Mouse (Mus musculus) midbrain, embryonic 10.5 days (tissue): ENCODE data around the gene Ddx23. TPM values are rescaled to one million over a fixed set of nuclear protein-coding genes. Genes with fewer than 3 reads are reported as not detected.

Source experiments
- DNase-seq: peaks from one replicate; pipeline ENCODE4 v3.0.0-alpha.2; 2017; ENCODE audit warnings: low spot score
- H3K27ac ChIP-seq: fragments of 300-500 bp; sonication (generic); replicated peaks from 2 replicates; pipeline ENCODE4 v1.5.1; 2016; ENCODE audit warnings: mild to moderate bottlenecking
- H3K27me3 ChIP-seq: fragments of 300-500 bp; sonication (generic); 2 replicates; pipeline ENCODE4 v1.6.1; 2016; ENCODE audit warnings: low read depth, mild to moderate bottlenecking; ENCODE audit not compliant: poor library complexity, severe bottlenecking
- H3K36me3 ChIP-seq: fragments of 300-500 bp; sonication (generic); 2 replicates; pipeline ENCODE4 v1.6.1; 2016; ENCODE audit warnings: mild to moderate bottlenecking, moderate library complexity
- H3K4me1 ChIP-seq: fragments of 300-500 bp; sonication (generic); 2 replicates; pipeline ENCODE4 v1.6.1; 2016
- H3K4me3 ChIP-seq: fragments of 300-500 bp; sonication (generic); 2 replicates; pipeline ENCODE4 v1.5.1; 2016; ENCODE audit warnings: mild to moderate bottlenecking, moderate library complexity
- H3K9me3 ChIP-seq: fragments of 300-500 bp; sonication (generic); replicated peaks from 2 replicates; pipeline ENCODE4 v1.6.1; 2016; ENCODE audit warnings: mild to moderate bottlenecking
- WGBS: fragments of 180-500 bp; shearing (Covaris S2); methylation state at CpG from one replicate; pipeline ENCODE4 v1.1.7; 2016; 5-methylcytosine and 5-hydroxymethylcytosine counted together
- polyA plus RNA-seq: library from polyadenylated mRNA; unstranded; fragments of >200 nt; fragmentation: Nextera tagmentation; extraction: Ambion mirVana; gene quantifications from 2 replicates; pipeline ENCODE4 v1.2.1, GENCODE M21; 2016

Ddx23 gene
- polyA plus RNA-seq, 1 experiment from 2014 or later = 27.2 TPM

DNA sequence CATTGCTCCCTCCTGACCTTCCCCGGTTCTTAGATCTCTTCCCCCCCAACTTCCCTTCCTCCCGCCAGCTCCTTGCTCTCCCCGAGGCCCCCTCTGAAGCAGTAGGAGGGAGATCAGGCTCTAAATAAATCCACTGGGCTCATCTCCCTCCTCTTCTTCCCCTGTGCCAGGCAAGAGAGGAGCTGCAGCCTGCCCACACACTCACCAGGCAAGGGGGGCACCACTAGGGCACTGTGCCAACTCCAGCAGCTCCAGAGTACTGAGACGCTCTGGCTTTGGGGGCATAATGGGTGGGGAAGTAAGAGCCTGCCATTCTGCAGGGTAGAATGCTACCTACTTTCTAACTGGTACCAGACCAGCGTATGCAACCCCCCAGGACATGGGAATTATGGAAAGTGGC, 26.2 kb downstream of the Ddx23 start:
- Histone ChIP-seq H3K36me3 (peaks cover 35% of the 10 kb centered on the region), H3K4me3 (peak overlapping the region; percentile 90), H3K27me3 (peaks cover 55% of the 10 kb centered on the region), H3K27ac (peak overlapping the region; percentile 98), H3K9me3 (no peaks in the 10 kb centered on the region), H3K4me1 (peaks cover 64% of the 10 kb centered on the region)
- DNase-seq = no peak
- 46% methylated on average over 5 of the region's 5 CpGs for WGBS

DNA sequence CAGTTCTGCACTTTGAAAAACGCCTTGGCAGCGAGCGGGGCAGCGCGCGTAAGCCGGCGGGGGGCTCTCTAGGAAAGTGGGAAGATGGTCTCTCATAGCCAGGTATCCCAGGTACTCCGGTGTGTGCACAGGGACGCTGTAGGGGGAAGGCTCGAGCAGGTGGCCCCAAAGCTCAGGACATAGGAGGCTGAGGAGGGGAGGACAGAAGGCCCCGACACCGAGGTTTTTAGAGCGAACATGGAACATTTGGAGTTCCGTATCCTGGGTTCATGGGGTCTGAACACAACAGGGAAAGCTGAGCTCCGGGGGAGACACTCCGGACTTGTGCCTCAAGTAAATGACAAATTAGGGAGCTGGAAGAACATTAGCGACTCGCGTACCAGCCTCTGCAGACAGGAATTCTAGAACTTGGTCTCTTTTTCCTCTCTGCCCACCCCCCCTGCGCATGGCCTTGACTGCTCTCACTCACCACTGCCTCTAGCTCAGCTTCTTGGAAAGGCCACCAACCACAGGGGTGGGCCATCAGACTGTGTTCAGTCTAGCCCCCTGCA, 27.3 kb downstream of the Ddx23 start:
- peaks cover 23% of the 10 kb centered on the region for H3K36me3 ChIP-seq
- DNase-seq = peak; percentile 43
- WGBS = under 1% methylated on average over 21 of the region's 21 CpGs
- peak overlapping the region; percentile 98 for H3K27ac ChIP-seq
- peaks cover 67% of the 10 kb centered on the region for H3K27me3 ChIP-seq
- peaks cover 75% of the 10 kb centered on the region for H3K4me1 ChIP-seq
- H3K9me3 ChIP-seq = no peaks in the 10 kb centered on the region
- peak overlapping the region; percentile 90 for H3K4me3 ChIP-seq

DNA sequence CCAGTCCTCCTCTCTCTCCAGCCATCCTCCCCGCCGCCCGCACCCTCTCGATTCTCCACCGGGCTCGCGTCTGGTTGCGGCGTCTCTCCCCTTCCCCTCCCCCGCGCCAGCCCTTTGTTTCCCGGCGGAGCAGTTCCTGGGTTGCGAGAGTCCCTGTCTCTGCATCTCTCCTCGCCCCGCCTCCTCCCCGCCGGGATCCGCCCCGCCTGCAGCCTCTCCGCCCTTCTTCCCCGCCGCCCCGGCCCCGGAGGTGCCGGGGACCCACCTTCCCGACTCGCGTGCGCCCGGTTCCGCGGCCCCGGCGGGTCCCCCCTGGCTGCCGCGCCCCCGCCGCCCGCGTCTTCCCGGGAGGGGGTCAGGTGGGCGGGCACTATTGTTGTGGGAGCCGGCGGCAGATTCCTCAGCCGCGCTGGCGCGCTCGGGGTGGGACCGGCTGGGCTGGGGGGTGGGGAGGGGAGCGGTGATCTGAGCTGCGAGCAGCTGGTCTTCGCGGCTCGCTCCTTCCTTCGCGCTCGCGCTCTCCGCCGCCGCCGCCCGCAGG, 28.1 kb downstream of the Ddx23 start:
- Histone ChIP-seq H3K9me3 (no peaks in the 10 kb centered on the region), H3K27ac (peak overlapping the region; percentile 98), H3K4me3 (peak overlapping the region; percentile 90), H3K4me1 (peaks cover 82% of the 10 kb centered on the region), H3K36me3 (peaks cover 16% of the 10 kb centered on the region), H3K27me3 (peaks cover 74% of the 10 kb centered on the region)
- WGBS = 2% methylated on average over 58 of the region's 65 CpGs
- DNase-seq = peak; percentile 93

DNA sequence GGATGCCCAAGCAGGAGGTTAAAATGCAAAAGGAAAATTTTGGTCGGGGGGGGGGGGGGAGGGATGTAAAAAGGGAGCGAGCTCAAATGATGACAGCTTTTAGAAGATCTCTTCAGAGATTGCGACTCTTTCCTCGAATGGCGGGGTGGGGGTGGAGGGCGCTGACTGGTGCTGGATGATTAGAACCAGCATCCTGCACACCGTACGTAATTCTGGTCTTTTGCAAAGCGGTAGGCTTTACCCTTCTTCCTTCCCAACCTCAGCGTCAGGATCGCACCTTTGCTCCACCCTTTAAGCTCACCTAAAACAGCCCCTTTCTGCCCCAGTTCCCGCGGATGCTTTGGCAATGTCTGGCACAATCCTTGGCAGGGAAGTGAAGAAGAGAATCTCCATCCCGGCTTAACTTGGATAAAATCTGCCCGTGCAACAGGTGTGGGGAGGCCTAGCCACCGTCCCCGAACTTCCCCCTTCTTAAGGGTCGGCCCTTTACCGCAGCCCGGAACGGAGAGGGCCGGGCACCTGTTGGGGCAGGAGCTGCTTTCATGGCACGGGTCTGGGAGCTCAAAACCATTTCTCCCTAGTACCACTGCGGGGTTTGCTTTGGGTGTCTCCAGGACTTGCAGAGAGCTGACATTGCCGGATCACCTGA, 28.7 kb downstream of the Ddx23 start:
- peak overlapping the region; percentile 90 for H3K4me3 ChIP-seq
- peak overlapping the region; percentile 98 for H3K27ac ChIP-seq
- peaks cover 88% of the 10 kb centered on the region for H3K4me1 ChIP-seq
- H3K9me3 ChIP-seq = no peaks in the 10 kb centered on the region
- peaks cover 81% of the 10 kb centered on the region for H3K27me3 ChIP-seq
- under 1% methylated on average over 25 of the region's 25 CpGs for WGBS
- peaks cover 10% of the 10 kb centered on the region; the same call in 1 of the 2 replicates for H3K36me3 ChIP-seq
- no peak for DNase-seq

DNA sequence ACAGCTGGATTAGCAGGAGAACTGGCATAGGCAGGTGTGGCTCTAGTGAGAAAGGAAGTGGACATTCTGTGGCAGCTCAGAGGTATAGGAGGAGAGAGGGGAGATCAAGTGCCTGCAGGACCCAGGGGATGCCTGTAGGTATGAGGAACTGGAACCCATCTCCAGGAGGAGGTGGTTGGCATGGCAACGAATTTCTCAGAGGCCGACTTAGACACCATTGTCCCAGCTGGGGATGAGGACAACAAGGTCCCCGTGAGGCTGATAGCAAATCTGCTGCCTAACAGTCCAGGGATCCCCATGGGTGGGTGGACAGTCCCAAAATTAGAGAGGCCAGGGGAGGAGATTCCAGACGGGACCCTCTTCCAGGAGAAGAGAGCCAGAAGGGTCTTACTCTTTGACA, 29.8 kb downstream of the Ddx23 start:
- DNase-seq = peak; percentile 63
- 0% methylated on average over 4 of the region's 4 CpGs for WGBS
- Histone ChIP-seq H3K9me3 (no peaks in the 10 kb centered on the region), H3K4me1 (peaks cover 98% of the 10 kb centered on the region), H3K27ac (peak overlapping the region; percentile 98), H3K4me3 (peak overlapping the region; percentile 90), H3K36me3 (peaks cover 5% of the 10 kb centered on the region; the same call in 1 of the 2 replicates), H3K27me3 (peaks cover 91% of the 10 kb centered on the region)

DNA sequence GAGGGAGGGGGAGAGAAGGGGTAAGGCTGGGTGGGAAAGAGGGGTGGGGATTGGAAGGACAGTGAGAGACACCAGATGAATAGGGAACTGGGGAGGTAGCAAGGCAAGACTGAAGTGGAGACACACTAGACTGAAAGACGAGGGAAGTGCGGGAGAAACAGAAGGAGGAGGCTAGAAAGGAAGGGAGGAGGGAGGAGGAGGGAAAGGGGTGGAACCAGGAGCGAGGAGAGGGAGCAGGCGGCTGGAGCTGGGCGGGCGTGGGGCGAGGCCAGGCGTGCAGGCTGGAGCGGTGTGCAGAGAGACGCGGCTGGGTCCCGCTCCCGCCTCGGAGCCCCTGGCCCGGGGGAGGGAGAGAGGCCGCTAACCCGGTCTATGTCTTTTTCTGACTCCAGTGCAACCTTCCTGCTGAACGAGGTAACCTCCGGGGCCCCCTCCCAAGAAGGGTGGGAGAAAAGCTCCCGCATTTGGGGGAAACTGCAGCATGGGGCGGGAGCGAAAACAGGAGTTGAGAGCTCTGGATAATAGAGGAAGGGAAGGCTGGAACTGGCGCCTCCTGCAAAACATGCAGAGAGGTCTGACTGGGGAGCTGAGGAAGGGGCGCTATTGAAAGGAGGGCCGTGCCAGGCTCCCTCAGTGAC, 30.5 kb downstream of the Ddx23 start:
- WGBS = under 1% methylated on average over 24 of the region's 25 CpGs
- H3K27me3 ChIP-seq = peaks cover 97% of the 10 kb centered on the region
- H3K4me1 ChIP-seq = peaks cover 91% of the 10 kb centered on the region

DNA sequence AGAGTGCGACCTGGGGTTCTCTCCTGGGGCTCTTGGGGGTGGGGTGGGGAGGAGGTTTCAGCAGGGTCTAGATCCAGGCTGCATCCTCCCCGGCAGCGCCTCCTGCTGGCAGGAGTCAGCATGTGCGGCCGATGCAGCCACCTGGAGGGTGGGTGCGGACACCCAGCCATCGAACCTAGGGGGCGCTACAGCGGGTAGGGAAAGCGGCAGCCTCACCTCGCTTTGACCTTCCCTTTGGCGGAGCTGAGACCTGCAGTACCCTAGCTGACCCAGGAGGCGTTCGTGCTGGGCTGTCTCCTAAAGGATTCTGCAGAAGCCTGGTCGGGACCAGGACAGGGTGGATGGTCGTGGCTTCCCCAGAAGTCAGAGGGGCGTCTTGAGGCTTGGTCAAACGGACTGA, 31.2 kb downstream of the Ddx23 start:
- H3K27ac ChIP-seq = peak overlapping the region; percentile 98

More for the DNA sequence above, 30.5 kb downstream of the Ddx23 start:
- Histone ChIP-seq H3K4me3 (peak overlapping the region; percentile 90), H3K27ac (peak overlapping the region; percentile 98), H3K9me3 (no peaks in the 10 kb centered on the region), H3K36me3 (peaks cover 2% of the 10 kb centered on the region; the same call in 1 of the 2 replicates)
- peak; percentile 78 for DNase-seq

DNA sequence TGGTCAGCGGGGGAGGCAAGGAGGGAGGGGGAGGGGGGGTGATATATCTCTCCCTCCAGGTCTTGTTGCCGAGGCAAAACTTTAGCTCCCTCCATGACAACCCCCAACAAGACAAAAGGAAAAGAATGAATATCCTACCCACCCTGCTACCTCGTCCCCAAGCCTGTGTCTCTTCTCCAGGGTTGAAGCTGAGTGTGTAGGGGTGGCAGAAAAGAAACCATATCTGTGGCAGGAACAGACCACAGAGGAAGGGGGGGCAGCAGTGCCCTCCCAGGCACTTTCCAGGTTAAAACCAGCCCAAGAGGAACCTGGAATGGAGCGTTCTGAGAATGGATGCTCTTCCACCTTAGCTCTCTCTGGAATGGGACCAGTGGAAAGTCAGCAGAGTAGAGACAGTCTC, 32.2 kb downstream of the Ddx23 start, which contains the start of gene Cacnb3:
Gene Cacnb3 (plus strand): TSS at position 301 of the 400 bp plus-strand sequence.
- 46% methylated on average over 4 of the region's 4 CpGs for WGBS
- H3K4me3 ChIP-seq = peak within 1 kb of the TSS; percentile 90
- H3K36me3 ChIP-seq = no peaks in the 10 kb centered on the region
- H3K27ac ChIP-seq = peak within 1 kb of the TSS; percentile 98
- H3K9me3 ChIP-seq = no peaks in the 10 kb centered on the region
- H3K27me3 ChIP-seq = peaks cover 87% of the 10 kb centered on the region
- H3K4me1 ChIP-seq = peaks cover 88% of the 10 kb centered on the region
- DNase-seq = no peak

More for the DNA sequence above, 31.2 kb downstream of the Ddx23 start:
- under 1% methylated on average over 18 of the region's 18 CpGs for WGBS
- H3K9me3 ChIP-seq = no peaks in the 10 kb centered on the region
- peaks cover 89% of the 10 kb centered on the region for H3K4me1 ChIP-seq
- H3K27me3 ChIP-seq = peaks cover 97% of the 10 kb centered on the region
- H3K36me3 ChIP-seq = peaks cover under 1% of the 10 kb centered on the region; the same call in 1 of the 2 replicates
- peak; percentile 86 for DNase-seq
- H3K4me3 ChIP-seq = peak overlapping the region; percentile 90

DNA sequence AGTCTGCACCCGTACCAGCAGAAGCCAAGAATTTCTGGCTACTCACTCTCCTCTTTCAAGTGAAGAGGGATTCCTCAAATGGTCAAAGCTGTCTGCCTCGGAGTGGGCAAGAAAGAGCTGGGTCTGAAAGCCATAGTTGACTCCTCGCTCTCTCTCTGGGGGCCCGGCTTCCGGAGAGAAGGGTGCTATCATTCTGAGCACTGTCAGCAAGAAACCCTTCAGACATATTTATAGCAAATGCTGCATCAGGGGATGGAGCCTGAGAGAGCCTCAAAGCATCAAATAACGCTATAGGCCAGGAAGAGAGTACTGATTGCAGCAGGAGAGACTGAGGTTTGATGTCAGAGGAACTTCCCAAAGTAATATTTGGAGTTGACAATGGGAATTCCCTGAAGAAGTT, 33.2 kb downstream of the Ddx23 start:
- no peak overlapping the region for H3K4me3 ChIP-seq

DNA sequence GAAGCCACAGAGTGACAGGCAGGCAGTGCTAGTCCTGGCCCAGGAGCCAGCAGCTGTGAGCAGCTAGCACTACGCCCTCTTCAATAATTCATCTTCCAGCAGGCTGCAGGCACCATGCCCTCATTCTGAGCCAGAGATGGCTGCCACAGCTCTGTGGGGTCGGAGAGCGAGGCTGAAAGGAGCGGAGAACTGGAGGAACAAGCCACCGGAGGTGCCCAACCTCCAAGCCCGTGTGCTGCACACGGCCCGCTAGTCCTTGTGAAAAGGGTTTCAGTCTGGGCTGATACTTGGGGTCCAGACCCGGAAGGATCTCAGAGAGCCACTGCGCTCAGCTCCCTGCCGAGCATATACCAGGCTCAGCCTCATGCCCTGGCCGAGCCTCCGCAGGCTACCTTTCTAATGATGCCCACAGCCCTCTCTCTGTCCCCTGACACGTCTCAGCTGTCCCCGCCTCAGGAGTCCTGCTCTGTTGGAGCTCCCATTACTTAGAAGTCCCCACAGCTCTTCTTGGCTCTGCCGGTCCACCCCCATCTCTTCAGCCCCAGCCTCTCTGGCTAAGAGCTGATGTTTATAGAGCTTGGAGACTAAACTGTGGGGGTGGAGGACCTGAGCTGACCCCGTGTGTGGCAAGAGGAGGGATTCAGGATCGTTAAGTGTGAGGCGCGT, 34.0 kb downstream of the Ddx23 start:
- Histone ChIP-seq H3K9me3 (no peaks in the 10 kb centered on the region), H3K4me1 (peaks cover 70% of the 10 kb centered on the region), H3K4me3 (peak overlapping the region; percentile 38), H3K27me3 (peaks cover 76% of the 10 kb centered on the region), H3K36me3 (no peaks in the 10 kb centered on the region), H3K27ac (peak overlapping the region; percentile 77)
- DNase-seq = peak; percentile 53
- 14% methylated on average over 20 of the region's 20 CpGs for WGBS

More for the DNA sequence above, 33.2 kb downstream of the Ddx23 start:
- no peak for DNase-seq
- H3K27ac ChIP-seq = peak overlapping the region; percentile 77
- H3K9me3 ChIP-seq = no peaks in the 10 kb centered on the region
- peaks cover 80% of the 10 kb centered on the region for H3K27me3 ChIP-seq
- H3K4me1 ChIP-seq = peaks cover 77% of the 10 kb centered on the region
- WGBS = 62% methylated on average over 6 of the region's 6 CpGs
- no peaks in the 10 kb centered on the region for H3K36me3 ChIP-seq

DNA sequence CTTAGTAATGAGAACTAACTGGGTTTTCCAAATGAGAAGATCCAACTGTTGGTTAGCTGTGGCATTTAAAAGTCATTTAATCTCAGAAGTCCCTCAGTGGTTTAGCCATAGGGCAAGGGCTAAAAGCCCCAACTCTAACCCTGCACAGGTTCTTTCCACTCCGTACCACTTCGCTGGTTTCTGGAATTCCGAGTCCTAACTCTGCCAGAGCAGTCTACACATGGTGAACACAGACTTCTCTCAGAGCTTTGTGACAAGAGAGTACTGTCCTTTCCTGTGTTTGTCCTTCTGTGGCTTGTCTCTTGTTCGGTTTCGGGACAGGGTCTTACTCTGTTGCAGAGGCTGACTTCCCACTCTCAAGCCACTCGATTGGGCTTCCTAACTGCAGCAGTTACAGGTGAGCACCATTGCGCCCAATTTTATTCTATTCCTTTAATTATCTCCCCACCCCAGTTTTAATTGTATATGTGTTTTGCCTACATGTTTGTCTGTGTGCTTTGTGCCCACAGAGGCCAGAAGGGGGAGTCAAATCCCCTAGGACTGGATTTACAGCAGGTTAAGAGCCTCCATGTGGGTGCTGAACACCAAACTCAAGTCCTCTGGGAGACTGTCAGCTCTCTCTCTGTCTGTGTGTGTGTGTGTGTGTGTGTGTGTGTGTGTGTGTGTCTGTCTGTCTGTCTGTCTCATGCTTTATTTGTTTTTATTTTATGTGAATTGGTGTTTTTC, 36.0 kb downstream of the Ddx23 start:
- H3K4me3 ChIP-seq = 0 out of 2 replicates have a peak overlapping the region, but pooled peaks have one; percentile 0
- H3K36me3 ChIP-seq = no peaks in the 10 kb centered on the region
- 75% methylated on average over 7 of the region's 7 CpGs for WGBS
- DNase-seq = no peak
- no peaks in the 10 kb centered on the region for H3K9me3 ChIP-seq
- no peak overlapping the region for H3K27ac ChIP-seq
- H3K27me3 ChIP-seq = peaks cover 74% of the 10 kb centered on the region
- H3K4me1 ChIP-seq = peaks cover 60% of the 10 kb centered on the region

DNA sequence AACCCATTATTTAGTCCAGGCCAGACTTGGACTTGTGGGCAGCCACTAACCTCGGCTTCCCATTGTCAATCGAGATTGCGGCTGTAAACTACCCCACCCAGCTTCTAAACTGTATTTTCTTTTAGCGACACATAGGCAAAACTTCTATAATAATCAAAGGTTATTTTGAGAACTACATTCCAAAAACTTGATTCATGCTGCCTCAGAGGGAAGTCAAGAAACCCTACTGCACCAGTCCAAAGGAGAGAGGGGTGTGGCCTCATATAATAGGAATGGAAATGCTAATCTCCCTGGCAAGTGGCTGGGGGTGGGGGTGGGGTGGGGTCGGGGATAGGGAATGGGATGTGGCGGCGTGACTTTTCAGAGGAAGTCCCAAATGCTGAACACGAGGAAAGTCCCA, 36.6 kb downstream of the Ddx23 start:
- no peak for DNase-seq
- H3K4me3 ChIP-seq = 0 out of 2 replicates have a peak overlapping the region, but pooled peaks have one; percentile 0
- no peaks in the 10 kb centered on the region for H3K9me3 ChIP-seq
- H3K36me3 ChIP-seq = no peaks in the 10 kb centered on the region
- peaks cover 68% of the 10 kb centered on the region for H3K27me3 ChIP-seq
- H3K27ac ChIP-seq = no peak overlapping the region
- WGBS = 40% methylated on average over 8 of the region's 8 CpGs
- H3K4me1 ChIP-seq = peaks cover 54% of the 10 kb centered on the region
